Mouse (Mus musculus): ENCODE data around the gene Spa17.

GRCm38 (mm10) chr9:37595570-37595969 is 18.0 kb downstream of the Spa17 start:
- TF ChIP-seq GATA1 (IDR thresholded peaks at IDR 0.05; ENCODE audit: borderline replicate concordance, low read length) (no peak), FLI1 (IDR thresholded peaks at IDR 0.05; ENCODE audit: low read length) (no peak)

Measured in megakaryocyte, embryonic 14.5 days (primary cell).